Mouse (Mus musculus) retina, adult 2 months (tissue): Measurements from ENCODE around the gene Diexf.

Experiments used
- DNase-seq: peaks from one replicate; pipeline ENCODE4 v3.0.0-alpha.2; 2012; ENCODE audit warnings: low read depth, low spot score

The Diexf gene

DNA sequence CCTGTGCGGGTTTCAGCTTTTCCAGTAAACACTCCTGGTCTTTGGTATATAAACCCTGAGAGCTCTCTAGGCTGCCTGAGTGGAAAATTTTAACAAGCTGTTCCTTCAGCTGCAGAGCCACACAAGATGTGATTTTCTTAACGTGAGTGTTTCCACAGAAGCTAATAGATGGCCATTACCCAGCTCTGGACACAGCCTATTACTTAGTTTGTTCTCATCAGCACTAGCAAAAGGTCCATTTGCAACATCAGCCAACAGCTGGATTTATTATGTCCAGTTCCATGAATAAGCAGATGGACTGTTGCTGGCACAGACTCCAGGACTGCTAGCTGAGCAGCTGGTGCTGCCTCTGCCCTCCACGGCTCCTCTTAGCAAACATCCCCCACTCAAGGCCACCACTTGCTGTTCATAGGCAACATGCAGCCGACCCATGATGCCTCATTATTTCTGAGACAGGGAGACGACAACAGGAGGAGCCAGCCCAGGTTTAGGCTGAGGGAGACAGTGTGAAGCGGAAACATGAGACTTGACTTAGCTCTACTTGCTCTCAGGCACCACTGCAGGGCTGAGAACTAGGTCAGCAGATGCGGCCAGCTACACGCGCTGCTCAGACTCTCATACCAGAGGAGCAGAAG, 43.1 kb downstream of the Diexf start:
- no peak for DNase-seq

DNA sequence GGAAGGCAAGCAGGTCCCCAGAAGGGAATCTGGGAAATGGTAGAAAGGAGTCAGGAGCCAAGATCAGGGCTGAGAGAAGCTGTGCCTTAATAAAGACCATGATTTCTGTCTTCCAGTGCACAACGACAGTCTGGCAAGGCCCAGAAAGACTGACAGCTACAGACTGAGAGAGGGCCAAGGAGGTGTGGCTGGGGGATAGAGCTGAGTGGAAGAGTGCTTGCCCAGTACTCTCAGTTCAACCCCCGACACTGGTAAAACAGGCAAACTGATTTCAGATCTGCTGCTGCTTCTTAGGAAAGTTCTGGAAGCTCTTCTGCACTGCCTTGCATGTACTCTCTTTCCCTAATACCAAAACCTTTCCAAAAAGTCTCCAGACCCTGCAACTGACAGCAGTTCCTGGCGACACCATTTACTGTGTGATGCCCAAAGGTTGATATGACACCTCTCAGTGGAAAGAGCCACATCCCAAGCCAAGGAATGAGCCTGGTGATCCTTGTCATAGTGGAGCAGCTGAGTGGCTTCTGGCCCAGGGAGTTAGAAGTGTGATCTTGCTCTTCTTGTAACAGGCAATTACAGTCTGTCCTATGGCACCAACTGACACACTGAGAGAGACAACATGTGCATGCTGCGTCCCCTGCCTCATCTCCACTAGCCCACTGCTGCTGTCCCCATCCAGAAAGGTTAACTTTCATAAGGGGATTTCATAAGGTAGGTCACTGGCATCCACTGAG, 43.8 kb downstream of the Diexf start:
- no peak for DNase-seq

DNA sequence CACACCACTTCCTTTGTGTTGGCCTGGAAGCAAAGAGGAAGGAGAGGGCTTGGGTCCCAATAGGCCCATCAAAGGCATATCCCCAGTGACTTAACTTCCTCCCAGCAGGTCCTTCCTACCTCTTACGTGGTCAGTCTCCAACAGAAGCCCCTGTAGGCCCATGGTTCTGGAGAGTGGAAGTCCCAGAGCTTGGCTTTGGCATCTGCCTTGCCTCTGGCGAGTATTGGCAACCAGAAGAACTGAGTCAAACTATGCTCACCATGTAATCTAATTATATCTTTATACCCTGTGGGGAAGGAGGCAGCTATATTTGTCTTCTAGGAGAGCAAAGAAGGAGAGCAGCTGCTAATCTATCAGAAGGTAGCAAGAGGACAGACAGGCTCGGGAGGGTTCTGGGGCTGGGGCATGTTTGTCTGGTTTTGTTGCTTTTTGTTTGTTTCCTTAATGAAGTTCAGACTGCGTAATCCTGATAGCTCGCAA, 44.5 kb downstream of the Diexf start:
- DNase-seq: no peak

DNA sequence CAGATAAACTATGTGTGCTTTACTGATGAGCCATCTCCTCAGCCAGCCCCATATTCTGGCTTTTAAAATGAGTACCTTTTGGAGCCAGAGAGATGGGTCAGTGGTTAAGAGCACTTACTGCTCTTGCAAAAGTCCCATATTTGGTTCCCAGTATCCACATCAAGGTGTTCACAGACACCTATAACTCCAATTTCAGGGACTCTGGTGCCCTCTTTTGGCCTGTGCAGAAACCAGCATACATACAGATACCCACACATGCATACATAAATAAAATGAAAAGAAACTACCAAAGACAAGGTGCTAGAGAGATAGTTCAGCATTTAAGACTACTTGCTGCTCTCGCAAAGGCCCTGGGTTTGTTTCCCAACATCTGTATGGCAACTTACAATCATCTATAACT, 46.1 kb downstream of the Diexf start:
- no peak for DNase-seq

DNA sequence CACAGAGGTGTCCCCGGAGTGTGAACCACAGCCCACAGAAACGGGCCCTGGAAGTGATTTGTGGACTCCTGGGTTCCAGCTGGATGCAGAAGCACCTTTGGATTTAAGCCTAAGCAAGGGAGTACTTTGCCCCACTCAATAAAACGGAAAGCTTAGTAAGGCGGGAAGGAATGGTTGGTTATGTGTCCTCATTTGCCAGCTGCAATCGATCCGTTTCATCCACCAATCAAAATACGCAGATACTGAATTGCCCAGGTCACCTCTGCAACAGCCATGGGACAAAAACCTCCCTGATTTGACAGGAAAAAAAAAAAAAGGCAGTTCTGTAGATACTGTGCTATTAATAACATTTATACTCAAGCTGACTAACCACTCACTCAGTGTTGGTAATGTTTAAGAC, 47.0 kb downstream of the Diexf start:
- DNase-seq: no peak

DNA sequence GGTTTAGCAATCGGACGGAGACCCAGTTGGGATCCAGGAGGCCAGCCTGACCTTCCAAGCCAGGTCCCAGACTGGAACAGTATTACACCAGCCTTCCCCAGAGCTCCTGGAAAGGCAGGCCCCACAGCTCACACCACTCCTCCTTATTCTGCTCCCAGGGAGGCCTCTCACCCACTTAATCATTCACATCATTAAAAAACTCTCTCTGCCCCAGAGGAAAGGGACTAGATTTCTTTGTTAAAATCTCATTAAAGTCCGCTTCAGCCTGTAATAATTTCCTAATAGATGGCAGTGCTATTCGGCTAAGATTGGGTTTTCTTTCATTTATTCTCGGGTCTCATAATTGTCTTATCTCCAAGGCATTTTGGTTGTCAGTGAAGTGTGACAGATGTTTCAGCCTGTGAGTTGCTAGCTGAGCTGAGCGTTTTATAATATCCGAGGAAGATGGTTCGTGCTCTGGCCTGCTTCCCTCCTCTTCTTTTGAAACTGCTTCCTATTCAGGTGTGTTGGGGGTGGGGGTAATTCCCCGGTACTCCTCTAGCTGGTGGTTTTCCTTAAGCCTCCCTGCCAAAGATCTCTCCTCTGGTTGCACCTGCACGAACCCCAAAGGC, 47.7 kb downstream of the Diexf start:
- no peak for DNase-seq

DNA sequence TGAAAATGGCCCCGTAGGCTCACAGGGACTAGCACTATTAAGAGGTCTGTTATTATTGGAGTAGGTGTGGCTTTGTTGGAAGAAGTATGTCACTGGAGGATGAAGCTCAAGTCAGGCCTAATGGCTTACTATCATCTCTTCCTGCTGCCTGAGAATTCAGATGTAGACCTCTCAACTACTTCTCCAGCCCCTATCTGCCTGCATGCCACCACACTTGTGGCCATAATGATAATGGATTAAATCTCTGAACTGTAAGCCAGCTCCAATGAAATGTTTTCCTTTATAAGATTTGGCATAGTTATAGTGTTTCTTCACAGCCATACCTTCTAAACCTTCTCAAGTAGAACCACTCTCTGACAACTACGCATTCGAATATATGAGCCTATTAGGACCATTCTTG, 67.5 kb downstream of the Diexf start:
- DNase-seq: no peak

DNA sequence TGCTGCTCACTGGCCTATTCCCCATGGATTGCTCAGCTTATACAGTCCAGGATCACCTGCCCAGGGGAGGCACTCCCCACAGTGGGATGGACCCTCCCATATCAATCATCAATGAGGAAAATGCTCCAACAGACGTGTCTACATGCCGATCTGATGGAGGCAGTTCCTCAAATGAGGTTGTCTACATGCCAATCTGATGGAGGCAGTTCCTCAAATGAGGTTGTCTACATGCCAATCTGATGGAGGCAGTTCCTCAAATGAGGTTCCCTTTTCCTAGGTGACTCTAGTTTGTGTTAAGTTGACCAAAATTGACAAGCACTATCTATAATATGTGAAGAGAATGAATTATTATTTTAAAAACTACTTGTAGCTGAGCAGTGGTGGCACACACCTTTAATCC, 69.9 kb downstream of the Diexf start:
- no peak for DNase-seq

DNA sequence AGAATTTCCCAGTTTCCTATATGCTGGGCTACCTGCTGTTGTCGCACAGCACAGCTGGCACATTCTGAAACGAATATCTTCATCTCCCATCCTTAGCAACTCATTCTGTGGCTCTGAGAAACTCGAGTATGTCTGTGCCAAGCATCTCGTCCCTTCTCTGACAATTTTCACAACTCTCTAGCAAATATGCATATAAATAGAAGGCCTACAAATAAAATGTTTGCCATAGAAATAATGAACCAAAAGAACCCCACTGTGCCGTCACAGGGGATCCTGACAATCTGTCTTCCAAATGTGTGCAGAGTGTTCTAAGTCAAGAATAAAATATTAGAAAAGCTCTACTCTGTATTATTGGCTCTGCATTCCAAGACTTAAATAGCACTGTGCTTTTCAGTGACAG, 70.5 kb downstream of the Diexf start:
- no peak for DNase-seq

DNA sequence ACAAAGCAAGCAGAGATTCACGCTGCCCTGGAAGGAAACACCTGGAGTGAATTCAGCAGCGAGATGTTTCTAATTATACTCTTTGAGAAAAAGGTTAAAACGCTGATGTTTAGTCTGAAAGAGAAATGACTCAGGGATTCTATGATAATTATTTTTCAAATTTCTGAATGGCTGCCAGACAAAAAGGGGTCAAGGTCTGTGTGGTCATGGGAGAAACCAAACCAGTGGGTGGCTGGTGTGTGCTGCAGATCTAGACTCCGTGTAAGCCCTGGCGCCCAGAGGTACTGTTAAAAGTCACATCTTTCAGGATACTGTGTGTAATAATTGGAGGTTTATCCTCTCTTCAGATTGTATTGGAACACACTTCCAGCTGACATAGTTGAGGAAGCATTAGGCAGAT, 75.7 kb downstream of the Diexf start:
- no peak for DNase-seq

DNA sequence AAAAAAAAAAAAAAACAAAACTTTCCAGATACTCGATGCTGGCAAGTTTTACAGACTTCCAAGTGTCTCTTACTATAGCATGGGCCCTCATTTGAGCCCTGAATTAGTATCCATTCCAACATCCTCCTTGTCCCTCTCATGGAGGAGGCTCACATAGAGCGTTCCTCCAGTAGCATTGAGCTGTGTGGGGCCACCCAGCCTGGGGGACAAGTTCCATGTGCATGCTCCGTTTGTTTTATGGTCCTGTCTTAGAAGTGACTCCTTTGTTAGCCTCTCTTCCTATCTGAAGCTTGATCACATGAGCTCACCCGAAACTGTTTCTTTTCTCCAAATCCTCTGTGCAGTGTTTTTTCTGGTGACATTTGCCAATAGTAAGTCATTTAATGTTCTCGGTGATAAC, 77.0 kb downstream of the Diexf start:
- DNase-seq: no peak

DNA sequence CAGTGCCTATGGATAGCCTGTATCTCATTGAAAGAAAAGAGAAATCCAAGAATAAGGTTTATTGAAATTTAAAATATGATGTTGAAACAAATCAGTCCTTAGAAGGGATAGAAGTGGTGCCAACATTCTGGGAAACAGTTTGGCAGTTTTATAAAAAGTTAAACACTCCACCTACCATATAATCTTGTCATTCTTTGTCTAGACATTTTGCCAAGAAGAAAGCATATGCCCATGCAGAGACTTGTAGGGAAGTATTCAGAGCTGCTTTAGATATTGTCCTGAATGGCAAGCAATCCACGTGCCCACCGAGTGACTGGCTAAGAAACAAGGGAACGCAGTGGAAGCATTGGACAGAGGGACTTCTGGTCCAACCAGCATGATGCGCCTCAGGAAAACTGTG, 82.5 kb downstream of the Diexf start:
- no peak for DNase-seq

DNA sequence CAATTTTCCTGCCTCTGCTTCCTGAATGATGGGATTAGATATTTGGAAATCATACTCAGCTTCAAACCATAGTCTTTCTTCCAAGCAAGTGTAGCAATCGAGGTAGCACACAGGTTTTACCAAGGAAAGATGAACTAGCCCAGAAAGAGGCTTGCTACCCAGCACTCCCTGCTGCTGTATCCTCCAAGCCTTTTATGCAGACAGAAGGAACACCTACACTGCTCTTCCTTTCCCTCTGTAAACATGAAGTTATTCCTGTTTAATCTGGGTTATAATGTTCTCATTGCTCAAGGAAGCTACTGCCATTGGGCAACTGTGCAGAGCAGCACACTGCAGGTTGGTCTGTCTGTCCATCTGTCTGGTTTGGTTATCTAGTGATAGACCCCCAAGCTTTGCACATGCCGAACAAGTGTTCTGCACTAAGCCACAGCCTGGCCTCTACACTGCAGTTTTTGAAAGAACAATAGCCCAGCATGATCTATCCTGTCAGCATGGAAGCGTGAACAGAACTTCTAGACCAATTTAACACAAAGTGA, 87.2 kb downstream of the Diexf start:
- no peak for DNase-seq
